Mouse (Mus musculus) ES-Bruce4 (cell line): ENCODE measurements at regions not wholly inside any gene's neighbourhood (a gene's known extent, or its start where the extent isn't known, plus 50 kb on each side); places are given as distances from the start of the nearest gene placed in this dataset.

Experiments
- CTCF ChIP-seq: IDR thresholded peaks from one replicate; pipeline ENCODE4 v1.8.1; 2011; ENCODE audit warnings: low read depth, low read length
- POLR2A ChIP-seq: IDR thresholded peaks from one replicate; pipeline ENCODE4 v1.8.1; 2011; ENCODE audit warnings: low read length; ENCODE audit not compliant: insufficient read depth

GRCm38 (mm10) chr17:9296371-9296770 is 125.5 kb upstream of the Gm17728 start:
- TF ChIP-seq CTCF, result no peak
- TF ChIP-seq POLR2A, result no peak
